Mouse (Mus musculus): ENCODE measurements around the gene Hist1h2bp.

GRCm38 (mm10) chr13:21755707-21756106 is 31.6 kb upstream of the Hist1h2bp start:
- TF ChIP-seq CTCF (IDR thresholded peaks at IDR 0.05; ENCODE audit: control insufficient read depth, insufficient read depth, low read length) (no peak), POLR2A (IDR thresholded peaks at IDR 0.05; ENCODE audit: borderline replicate concordance, control insufficient read depth, low read depth, low read length) (no peak)
